Mouse (Mus musculus) urinary bladder, postnatal 4 days (tissue): ENCODE results near the gene Vmn2r56.
"Not testable (repeated sequence)": the region's sequence is repeated elsewhere in the genome, so short reads cannot be mapped to it uniquely, and the experiment has no call there.

Experiments used
- DNase-seq, 2 experiments: peaks; one replicate each; pipeline ENCODE4 v3.0.0; 2021 to 2022; ENCODE audit warnings: low spot score in 2 of 2

The Vmn2r56 gene

GRCm38 (mm10) chr7:12734904-12735303, at the start of gene Vmn2r56:
Vmn2r56 (minus strand) TSS chr7:12735004.
- DNase-seq = no peak

- peak; percentile 77 to 84 for DNase-seq
Measured at GRCm38 (mm10) chr7:12780151-12780830, 45.5 kb upstream of the Vmn2r56 start.

GRCm38 (mm10) chr7:12779782-12780150, 45.0 kb upstream of the Vmn2r56 start:
- DNase-seq = no peak

DNA sequence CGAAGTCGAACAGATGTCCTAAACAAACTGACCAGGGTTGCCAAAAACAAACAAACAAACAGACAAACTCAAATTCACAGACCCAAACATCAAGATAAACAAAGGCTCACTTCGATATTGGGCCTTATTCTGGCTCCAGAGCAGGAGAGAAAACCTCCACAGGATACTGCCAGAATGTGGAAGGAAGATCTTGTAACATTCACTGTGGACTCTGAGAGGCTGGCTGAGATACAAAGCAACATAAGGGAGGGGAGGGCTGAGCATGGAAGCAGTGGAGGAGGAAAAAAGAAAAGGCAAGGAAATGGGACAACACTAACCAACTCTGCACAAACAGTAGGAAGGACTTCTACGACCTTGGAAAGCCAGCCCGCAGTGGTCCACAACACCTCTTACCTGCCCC, 44.3 kb upstream of the Vmn2r56 start:
- DNase-seq = no peak

GRCm38 (mm10) chr7:12774606-12775005, 39.8 kb upstream of the Vmn2r56 start:
- DNase-seq = no peak

- no peak for DNase-seq
Measured at GRCm38 (mm10) chr7:12774111-12774510, 39.3 kb upstream of the Vmn2r56 start.

DNA sequence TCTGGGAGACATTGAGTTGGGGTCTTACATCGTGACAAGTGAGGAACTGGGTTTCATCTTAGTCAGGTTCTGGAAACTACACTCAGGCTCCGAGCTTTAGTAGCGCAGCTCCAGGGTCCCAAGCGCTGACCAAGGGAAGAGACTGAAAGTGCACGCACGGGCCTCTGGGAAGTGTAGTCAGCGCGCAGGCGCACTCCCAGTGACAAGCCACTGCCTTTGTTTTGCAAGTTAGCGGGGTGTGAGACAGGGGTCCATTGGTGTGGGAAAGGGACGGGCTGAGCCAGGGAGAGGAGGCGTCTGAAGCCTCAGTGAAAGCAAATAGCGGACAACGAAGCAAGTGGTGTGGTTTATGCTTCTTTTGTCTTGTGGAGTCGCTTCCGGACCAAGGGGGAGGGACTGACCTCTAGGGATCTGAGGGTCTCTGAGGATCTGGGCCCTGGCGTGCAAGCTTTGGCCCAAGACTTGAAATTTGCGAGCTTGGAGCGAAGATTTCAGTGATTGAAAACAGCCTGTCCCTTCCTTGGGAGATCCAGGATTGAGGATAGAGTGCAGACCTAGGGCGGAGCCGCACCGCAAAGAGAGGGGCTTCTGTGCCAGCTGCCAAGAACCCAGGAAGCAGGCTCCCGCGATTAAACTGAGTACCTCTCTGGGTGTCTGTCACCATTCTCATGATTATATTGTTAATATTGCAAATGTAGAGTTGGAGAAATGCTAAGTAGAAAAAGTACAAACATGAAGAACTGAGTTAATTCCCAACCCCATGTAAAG, 14.8 kb upstream of the Vmn2r56 start:
- DNase-seq = no peak

- DNase-seq = not testable (repeated sequence)
Measured at GRCm38 (mm10) chr7:12684903-12685302, 49.9 kb downstream of the Vmn2r56 start, which contains the start of gene Vmn2r55. Vmn2r55 (minus strand) TSS chr7:12685003.

- DNase-seq = not testable (repeated sequence)
Measured at GRCm38 (mm10) chr7:12640219-12640618, 94.6 kb downstream of the Vmn2r56 start, which contains the start of gene Vmn2r54. Vmn2r54 (minus strand) TSS chr7:12640319.
